Mouse (Mus musculus) heart, adult 9 months (tissue): ENCODE results near the gene Sde2.
"Not testable (repeated sequence)": the region's sequence is repeated elsewhere in the genome, so short reads cannot be mapped to it uniquely, and the experiment has no call there.

Source experiments
- DNase-seq, 2 experiments: peaks; one replicate each; pipeline ENCODE4 v3.0.0; 2022; ENCODE audit warnings: low spot score in 2 of 2

Gene Sde2

GRCm38 (mm10) chr1:180888556-180889042 lies 37.7 kb downstream of the Sde2 start:
- peak; percentile 91 to 94 for DNase-seq

DNA sequence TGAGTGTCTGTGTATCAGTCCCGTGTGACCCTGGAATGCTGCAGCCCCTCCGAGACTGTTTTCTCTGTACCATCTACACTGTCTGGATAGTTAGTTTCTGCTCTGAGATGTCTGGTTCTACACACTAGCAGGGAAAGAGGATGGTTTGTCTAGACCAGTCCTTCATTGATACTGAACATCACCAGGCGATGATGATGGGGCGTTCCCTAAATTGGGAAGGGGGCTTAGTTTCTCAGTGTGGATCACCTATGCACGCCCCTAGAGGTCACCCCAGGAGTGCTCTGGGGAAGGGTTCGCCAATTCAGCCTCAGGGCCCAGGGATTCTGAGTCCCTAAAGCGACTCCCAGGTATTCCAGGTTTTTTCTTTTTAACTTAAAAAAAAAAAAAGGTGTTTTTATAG lies 38.2 kb downstream of the Sde2 start:
- no peak for DNase-seq

- DNase-seq = no peak
Measured at GRCm38 (mm10) chr1:180889841-180890240, 38.9 kb downstream of the Sde2 start.

DNA sequence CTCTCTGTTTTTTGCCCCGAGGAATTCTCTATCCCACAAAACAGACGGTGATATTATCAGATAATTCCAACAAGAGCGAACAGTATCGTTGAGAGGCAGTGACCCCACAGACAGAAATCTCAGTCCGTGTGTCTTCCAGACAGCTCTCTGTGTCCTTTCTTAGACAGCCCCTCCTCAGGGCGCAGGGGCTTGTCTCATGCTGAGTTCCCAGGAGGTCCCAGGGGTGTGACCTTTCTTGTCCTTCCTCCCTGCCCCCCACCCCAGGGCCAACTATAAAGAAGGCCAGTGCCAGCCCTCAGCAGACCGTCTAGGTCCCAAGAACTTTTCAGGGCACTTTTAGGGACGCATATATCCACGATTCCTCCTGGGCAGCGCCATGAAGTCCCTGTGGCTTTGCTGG lies 41.9 kb downstream of the Sde2 start, which contains the start of gene Lefty2:
Gene Lefty2, plus strand, starts transcription at position 301 of the 400 bp plus-strand sequence.
- no peak for DNase-seq

- DNase-seq = not testable (repeated sequence)
Measured at GRCm38 (mm10) chr1:180894088-180894987, 43.4 kb downstream of the Sde2 start.

GRCm38 (mm10) chr1:180901107-180901506 lies 50.2 kb downstream of the Sde2 start:
- DNase-seq = peak in 1 of 2 experiments; percentile 27

DNA sequence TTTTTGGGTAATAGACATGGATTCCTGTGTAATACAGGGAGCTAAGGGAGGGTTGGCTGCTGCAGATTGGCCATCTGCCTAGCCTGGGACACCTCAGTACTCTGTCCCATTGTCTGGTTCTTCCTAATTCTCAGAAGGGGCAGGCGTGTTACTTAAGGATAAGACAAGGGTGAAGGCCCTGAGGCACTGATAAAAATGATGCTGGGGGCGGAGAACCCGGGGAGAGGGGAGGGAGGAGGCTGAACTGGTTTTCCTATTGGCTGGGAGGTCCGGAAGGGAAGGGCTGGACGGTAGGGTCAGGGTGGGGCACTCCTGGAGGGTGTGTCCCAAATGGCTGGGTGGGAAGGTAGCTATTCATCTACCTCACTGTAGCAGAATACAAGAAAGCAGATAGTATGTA lies 52.0 kb downstream of the Sde2 start:
- no peak for DNase-seq

DNA sequence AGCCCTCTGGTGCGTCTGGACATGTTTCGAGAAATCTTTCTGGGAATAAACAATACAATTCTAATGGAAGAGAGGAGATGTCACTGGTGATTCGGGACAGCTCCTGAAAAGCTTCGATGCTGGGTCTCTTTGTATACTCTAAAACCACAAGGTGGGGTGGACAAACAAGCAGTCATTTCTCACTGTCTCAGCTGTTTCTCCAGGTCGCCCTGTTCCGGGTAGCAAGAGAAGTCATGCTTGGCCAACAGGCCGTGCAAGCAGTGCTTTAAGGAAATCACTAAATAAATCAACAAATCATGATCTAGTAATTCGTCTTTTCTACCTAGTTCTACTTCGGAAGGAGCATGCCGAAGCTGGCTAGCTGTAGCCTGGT lies 52.7 kb downstream of the Sde2 start:
- no peak for DNase-seq

DNA sequence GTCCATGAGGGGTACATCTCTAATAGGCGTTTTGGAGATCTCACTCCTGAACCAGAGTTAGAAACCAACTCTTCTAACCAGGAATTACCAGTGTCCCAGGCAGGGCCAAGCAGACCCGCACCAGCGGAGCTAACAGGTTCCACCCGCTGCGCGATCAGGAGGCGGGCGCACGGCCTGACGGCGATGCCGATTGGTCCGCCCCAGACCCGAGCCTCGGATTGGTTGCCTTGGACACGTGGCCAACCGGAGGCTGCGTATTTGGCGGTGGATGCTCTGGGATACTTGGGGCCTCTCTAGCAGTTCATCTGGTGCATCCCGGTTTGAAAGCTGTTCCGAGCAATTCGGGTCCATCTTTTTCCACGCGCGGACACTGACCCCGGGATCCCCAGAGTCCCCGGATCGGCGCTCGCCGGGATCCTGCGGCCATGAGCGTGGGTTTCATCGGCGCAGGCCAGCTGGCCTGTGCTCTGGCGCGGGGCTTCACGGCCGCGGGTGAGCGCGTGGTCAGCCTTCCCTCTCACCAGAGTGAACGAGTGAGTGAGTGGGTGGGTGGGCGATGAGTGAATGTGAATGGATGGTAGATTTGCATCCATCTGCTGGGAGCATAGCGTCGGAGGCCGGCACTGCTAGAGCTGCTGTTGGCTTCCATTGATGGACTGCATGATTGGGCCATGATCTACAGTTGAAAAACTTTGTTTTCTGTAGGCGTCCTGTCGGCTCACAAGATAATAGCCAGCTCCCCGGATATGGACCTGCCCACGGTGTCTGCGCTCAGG lies 53.3 kb downstream of the Sde2 start, which contains the start of gene Pycr2:
Gene Pycr2, plus strand, starts transcription at position 255 of the 776 bp plus-strand sequence.
- DNase-seq = peak; percentile 93

DNA sequence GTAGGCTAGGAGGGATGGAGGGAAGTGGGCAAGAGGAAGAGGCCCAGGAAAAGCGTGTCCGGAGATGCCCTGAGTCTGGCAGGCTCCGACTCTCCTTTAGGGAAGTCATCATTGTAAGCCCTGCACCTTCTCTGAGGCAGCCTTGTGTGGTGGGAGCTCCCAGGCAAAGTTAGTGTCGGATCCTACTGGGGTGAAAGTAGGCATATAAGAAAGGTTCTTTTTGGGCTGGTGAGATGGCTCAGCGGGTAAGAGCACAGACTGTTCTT lies 53.8 kb downstream of the Sde2 start:
- DNase-seq = no peak

DNA sequence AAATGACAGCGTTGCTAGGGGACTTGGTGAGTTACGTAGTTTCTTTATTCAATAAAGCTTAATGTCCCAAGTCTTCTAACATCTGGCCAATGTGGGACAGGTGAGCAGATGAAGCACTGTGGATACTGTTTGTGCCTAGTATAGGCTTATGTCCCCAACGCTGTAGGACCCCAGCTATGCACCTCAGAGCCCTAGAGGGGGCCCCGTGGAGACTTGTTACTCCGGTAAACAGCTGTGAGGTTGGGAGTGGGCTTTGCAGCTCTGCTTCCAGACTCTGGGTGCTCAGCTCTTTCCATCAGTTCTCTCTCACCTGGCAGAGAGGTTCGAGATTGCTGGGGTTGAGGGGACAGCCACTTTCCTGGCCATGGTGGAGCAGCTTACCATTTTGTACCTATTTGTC lies 54.4 kb downstream of the Sde2 start:
- DNase-seq = no peak

GRCm38 (mm10) chr1:180905876-180906275 lies 54.9 kb downstream of the Sde2 start:
- no peak for DNase-seq

GRCm38 (mm10) chr1:180906461-180907147 lies 55.7 kb downstream of the Sde2 start:
- DNase-seq = no peak

DNA sequence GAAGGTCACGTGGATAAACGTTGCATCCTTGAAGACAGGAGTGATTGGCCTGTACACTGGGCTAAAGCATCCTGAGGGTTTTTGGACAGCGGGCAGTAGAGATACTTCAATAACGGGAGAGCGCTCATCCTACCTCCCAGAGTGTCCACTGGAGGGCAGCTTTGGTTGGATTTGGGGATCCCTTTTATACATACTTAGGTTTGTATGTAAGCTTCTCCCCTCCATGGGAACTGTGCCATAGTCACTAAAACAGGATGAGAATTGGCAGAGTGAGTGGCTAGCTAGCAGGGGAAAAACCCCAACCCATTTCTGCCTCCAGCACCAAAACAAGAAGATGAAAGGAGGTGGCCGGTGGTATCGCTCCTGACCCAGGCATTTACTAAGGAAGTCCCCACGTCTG lies 60.2 kb downstream of the Sde2 start:
- DNase-seq = no peak

GRCm38 (mm10) chr1:180911653-180912287 lies 60.8 kb downstream of the Sde2 start:
- DNase-seq = no peak

GRCm38 (mm10) chr1:180912792-180913191 lies 61.9 kb downstream of the Sde2 start:
- DNase-seq = no peak

DNA sequence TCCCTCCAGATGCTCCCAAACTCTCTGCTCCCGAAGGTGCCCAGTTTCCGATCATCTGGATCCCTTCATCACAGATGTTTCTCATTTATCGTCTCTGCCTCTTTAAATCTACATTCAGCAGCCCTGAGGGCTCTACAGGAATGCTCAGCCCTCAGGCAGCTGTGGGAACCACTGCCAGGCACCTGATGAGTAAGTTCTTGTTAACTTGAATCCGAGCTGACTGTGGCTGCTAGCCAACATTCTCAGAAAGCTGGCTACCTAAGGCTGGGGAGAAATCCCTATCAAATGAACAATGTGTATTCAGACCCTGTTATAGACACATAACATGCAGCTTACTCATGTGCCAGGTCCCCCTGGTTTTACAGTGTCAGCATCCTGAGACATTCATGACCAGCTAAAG lies 62.9 kb downstream of the Sde2 start:
- no peak for DNase-seq

DNA sequence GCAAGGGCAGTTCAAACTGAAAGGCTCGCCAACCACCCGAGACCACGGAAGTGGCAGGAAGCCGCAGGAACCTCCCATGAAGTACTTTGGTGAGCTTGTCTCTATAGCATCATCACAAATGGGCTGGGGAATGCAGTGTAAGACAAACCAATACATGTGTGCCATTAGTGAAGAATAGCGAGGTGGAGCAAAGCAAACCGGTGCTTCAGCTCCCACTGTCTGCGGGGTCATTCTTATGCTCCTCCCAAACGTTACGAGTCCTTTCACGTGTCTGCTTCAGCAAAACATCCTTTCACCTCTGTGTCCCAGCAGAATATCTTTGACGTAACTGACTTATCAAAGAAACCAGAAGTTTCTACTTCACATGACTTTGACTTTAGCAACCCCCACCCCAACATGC lies 65.5 kb downstream of the Sde2 start:
- DNase-seq = no peak

DNA sequence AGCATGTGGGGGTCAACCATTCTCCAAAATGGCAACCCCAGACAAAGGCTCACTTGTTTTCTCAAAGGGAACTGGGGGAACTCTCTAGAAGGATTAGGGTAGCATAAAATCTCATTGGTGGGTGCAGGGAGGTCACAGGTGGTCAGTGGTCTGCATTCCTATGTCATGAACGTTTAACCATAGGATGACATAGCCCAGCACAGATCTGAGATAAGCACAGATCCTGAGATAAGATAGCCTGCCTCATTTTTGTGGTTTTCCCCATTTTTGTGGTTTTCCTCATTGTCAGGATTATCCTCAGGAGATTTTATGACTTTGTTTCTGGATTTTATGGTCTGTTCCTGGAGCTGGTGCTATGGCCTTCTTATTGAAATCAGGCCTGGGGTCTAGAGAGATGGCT lies 66.1 kb downstream of the Sde2 start:
- no peak for DNase-seq
